Mouse (Mus musculus): Measurements from ENCODE around the gene Cadps2. TPM values are rescaled to one million over a fixed set of nuclear protein-coding genes. Genes with fewer than 3 reads are reported as not detected.

The Cadps2 gene
- polyA plus RNA-seq, 1 experiment, result not detected

GRCm38 (mm10) chr6:23568688-23569087 lies 270.5 kb downstream of the Cadps2 start:
- Histone ChIP-seq H3K4me3 (ENCODE audit: insufficient read depth, low read depth, low read length) (no peak overlapping the region), H3K27ac (ENCODE audit: insufficient read depth, low read depth, low read length) (no peak overlapping the region), H3K4me1 (ENCODE audit: control insufficient read depth, insufficient read depth, low read length) (no peaks in the 10 kb centered on the region)
- 71% methylated on average over 1 of the region's 1 CpGs for WGBS
- TF ChIP-seq POLR2A (IDR thresholded peaks at IDR 0.05; ENCODE audit: insufficient read depth, low read depth, low read length), result no peak
- no peak for TF ChIP-seq CTCF (IDR thresholded peaks at IDR 0.05; ENCODE audit: insufficient read depth, low read depth, low read length)

GRCm38 (mm10) chr6:23567651-23568050 lies 271.6 kb downstream of the Cadps2 start:
- H3K27ac ChIP-seq (ENCODE audit: insufficient read depth, low read depth, low read length), result no peak overlapping the region
- no peak overlapping the region for H3K4me3 ChIP-seq (ENCODE audit: insufficient read depth, low read depth, low read length)
- no peak for TF ChIP-seq POLR2A (IDR thresholded peaks at IDR 0.05; ENCODE audit: insufficient read depth, low read depth, low read length)
- no peak for TF ChIP-seq CTCF (IDR thresholded peaks at IDR 0.05; ENCODE audit: insufficient read depth, low read depth, low read length)
- no peaks in the 10 kb centered on the region for H3K4me1 ChIP-seq (ENCODE audit: control insufficient read depth, insufficient read depth, low read length)
- WGBS, result 92% methylated on average over 1 of the region's 1 CpGs

GRCm38 (mm10) chr6:23549874-23550273 lies 289.3 kb downstream of the Cadps2 start:
- H3K4me3 ChIP-seq (ENCODE audit: insufficient read depth, low read depth, low read length), result no peak overlapping the region
- WGBS, result 29% methylated on average over 1 of the region's 1 CpGs
- TF ChIP-seq POLR2A (IDR thresholded peaks at IDR 0.05; ENCODE audit: insufficient read depth, low read depth, low read length) (no peak), CTCF (IDR thresholded peaks at IDR 0.05; ENCODE audit: insufficient read depth, low read depth, low read length) (no peak)
- H3K27ac ChIP-seq (ENCODE audit: insufficient read depth, low read depth, low read length), result no peak overlapping the region
- H3K4me1 ChIP-seq (ENCODE audit: control insufficient read depth, insufficient read depth, low read length), result no peaks in the 10 kb centered on the region

GRCm38 (mm10) chr6:23523710-23524109 lies 315.5 kb downstream of the Cadps2 start:
- H3K27ac ChIP-seq (ENCODE audit: insufficient read depth, low read depth, low read length), result no peak overlapping the region
- WGBS, result 98% methylated on average over 2 of the region's 2 CpGs
- TF ChIP-seq POLR2A (IDR thresholded peaks at IDR 0.05; ENCODE audit: insufficient read depth, low read depth, low read length), result no peak

GRCm38 (mm10) chr6:23522556-23522955 lies 316.7 kb downstream of the Cadps2 start:
- no peaks in the 10 kb centered on the region for H3K4me1 ChIP-seq (ENCODE audit: control insufficient read depth, insufficient read depth, low read length)
- H3K4me3 ChIP-seq (ENCODE audit: insufficient read depth, low read depth, low read length), result no peak overlapping the region
- H3K27ac ChIP-seq (ENCODE audit: insufficient read depth, low read depth, low read length), result no peak overlapping the region
- WGBS, result 90% methylated on average over 5 of the region's 5 CpGs
- no peak for TF ChIP-seq POLR2A (IDR thresholded peaks at IDR 0.05; ENCODE audit: insufficient read depth, low read depth, low read length)
- TF ChIP-seq CTCF (IDR thresholded peaks at IDR 0.05; ENCODE audit: insufficient read depth, low read depth, low read length), result no peak

More at GRCm38 (mm10) chr6:23523710-23524109, 315.5 kb downstream of the Cadps2 start:
- Histone ChIP-seq H3K4me3 (ENCODE audit: insufficient read depth, low read depth, low read length) (no peak overlapping the region), H3K4me1 (ENCODE audit: control insufficient read depth, insufficient read depth, low read length) (no peaks in the 10 kb centered on the region)

GRCm38 (mm10) chr6:23498611-23499010 lies 340.6 kb downstream of the Cadps2 start:
- Histone ChIP-seq H3K4me1 (ENCODE audit: control insufficient read depth, insufficient read depth, low read length) (no peaks in the 10 kb centered on the region), H3K4me3 (ENCODE audit: insufficient read depth, low read depth, low read length) (no peak overlapping the region), H3K27ac (ENCODE audit: insufficient read depth, low read depth, low read length) (no peak overlapping the region)
- 57% methylated on average over 5 of the region's 5 CpGs for WGBS
- TF ChIP-seq CTCF (IDR thresholded peaks at IDR 0.05; ENCODE audit: insufficient read depth, low read depth, low read length), result no peak
- no peak for TF ChIP-seq POLR2A (IDR thresholded peaks at IDR 0.05; ENCODE audit: insufficient read depth, low read depth, low read length)

- Histone ChIP-seq H3K27ac (ENCODE audit: insufficient read depth, low read depth, low read length) (no peak overlapping the region), H3K4me1 (ENCODE audit: control insufficient read depth, insufficient read depth, low read length) (no peaks in the 10 kb centered on the region), H3K4me3 (ENCODE audit: insufficient read depth, low read depth, low read length) (no peak overlapping the region)
- TF ChIP-seq CTCF (IDR thresholded peaks at IDR 0.05; ENCODE audit: insufficient read depth, low read depth, low read length) (no peak), POLR2A (IDR thresholded peaks at IDR 0.05; ENCODE audit: insufficient read depth, low read depth, low read length) (no peak)
- WGBS, result 21% methylated on average over 7 of the region's 7 CpGs
Measured at GRCm38 (mm10) chr6:23491804-23492203, 347.4 kb downstream of the Cadps2 start.

- Histone ChIP-seq H3K27ac (ENCODE audit: insufficient read depth, low read depth, low read length) (no peak overlapping the region), H3K4me1 (ENCODE audit: control insufficient read depth, insufficient read depth, low read length) (no peaks in the 10 kb centered on the region), H3K4me3 (ENCODE audit: insufficient read depth, low read depth, low read length) (no peak overlapping the region)
- no peak for TF ChIP-seq CTCF (IDR thresholded peaks at IDR 0.05; ENCODE audit: insufficient read depth, low read depth, low read length)
- no peak for TF ChIP-seq POLR2A (IDR thresholded peaks at IDR 0.05; ENCODE audit: insufficient read depth, low read depth, low read length)
- 85% methylated on average over 2 of the region's 2 CpGs for WGBS
Measured at GRCm38 (mm10) chr6:23490431-23490830, 348.8 kb downstream of the Cadps2 start.

- TF ChIP-seq CTCF (IDR thresholded peaks at IDR 0.05; ENCODE audit: insufficient read depth, low read depth, low read length) (no peak), POLR2A (IDR thresholded peaks at IDR 0.05; ENCODE audit: insufficient read depth, low read depth, low read length) (no peak)
- Histone ChIP-seq H3K27ac (ENCODE audit: insufficient read depth, low read depth, low read length) (no peak overlapping the region), H3K4me1 (ENCODE audit: control insufficient read depth, insufficient read depth, low read length) (no peaks in the 10 kb centered on the region), H3K4me3 (ENCODE audit: insufficient read depth, low read depth, low read length) (no peak overlapping the region)
- 81% methylated on average over 2 of the region's 2 CpGs for WGBS
Measured at GRCm38 (mm10) chr6:23489046-23489445, 350.2 kb downstream of the Cadps2 start.

- H3K4me1 ChIP-seq (ENCODE audit: control insufficient read depth, insufficient read depth, low read length), result no peaks in the 10 kb centered on the region
- no peak overlapping the region for H3K27ac ChIP-seq (ENCODE audit: insufficient read depth, low read depth, low read length)
- WGBS, result 70% methylated on average over 2 of the region's 2 CpGs
- H3K4me3 ChIP-seq (ENCODE audit: insufficient read depth, low read depth, low read length), result no peak overlapping the region
- TF ChIP-seq POLR2A (IDR thresholded peaks at IDR 0.05; ENCODE audit: insufficient read depth, low read depth, low read length), result no peak
Measured at GRCm38 (mm10) chr6:23472686-23473085, 366.5 kb downstream of the Cadps2 start.

Data from olfactory bulb, adult 2 months (tissue).